Mouse (Mus musculus): ENCODE measurements around the gene Apon. TPM values are rescaled to one million over a fixed set of nuclear protein-coding genes. Genes with fewer than 3 reads are reported as not detected.
"Not testable (repeated sequence)": the region's sequence is repeated elsewhere in the genome, so short reads cannot be mapped to it uniquely, and the experiment has no call there.

Apon gene
- polyA plus RNA-seq, 1 experiment, result not detected

DNA sequence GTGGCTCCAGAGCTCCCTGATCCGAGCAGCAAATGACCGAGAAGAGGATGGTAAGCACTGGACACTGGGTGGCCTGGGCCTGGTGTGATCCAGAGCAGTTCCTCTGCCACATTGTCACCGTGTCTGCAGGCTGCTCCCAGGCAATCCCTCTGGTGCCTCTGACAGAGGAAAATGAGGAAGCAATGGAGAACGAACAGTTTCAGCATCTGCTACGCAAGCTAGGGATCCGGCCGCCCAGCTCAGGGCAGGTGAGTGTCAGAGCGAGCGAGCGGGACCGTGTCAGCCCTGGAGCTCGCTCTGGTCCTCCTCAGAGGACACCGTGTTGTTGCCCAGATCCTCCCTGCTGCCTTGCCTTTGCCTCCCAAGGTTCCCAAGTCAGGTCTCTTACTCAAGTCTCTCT, 3.3 kb upstream of the Apon start:
- TF ChIP-seq POLR2A (IDR thresholded peaks at IDR 0.05; ENCODE audit: extremely low read depth, insufficient read depth, low read length) (no peak), CTCF (IDR thresholded peaks at IDR 0.05; ENCODE audit: extremely low read depth, insufficient read depth, low read length) (no peak)
- Histone ChIP-seq H3K27ac (ENCODE audit: insufficient read depth, low read length) (no peak overlapping the region), H3K4me1 (ENCODE audit: control insufficient read depth, insufficient read depth, low read length) (no peaks in the 10 kb centered on the region), H3K4me3 (ENCODE audit: insufficient read depth, low read length) (no peak overlapping the region)

DNA sequence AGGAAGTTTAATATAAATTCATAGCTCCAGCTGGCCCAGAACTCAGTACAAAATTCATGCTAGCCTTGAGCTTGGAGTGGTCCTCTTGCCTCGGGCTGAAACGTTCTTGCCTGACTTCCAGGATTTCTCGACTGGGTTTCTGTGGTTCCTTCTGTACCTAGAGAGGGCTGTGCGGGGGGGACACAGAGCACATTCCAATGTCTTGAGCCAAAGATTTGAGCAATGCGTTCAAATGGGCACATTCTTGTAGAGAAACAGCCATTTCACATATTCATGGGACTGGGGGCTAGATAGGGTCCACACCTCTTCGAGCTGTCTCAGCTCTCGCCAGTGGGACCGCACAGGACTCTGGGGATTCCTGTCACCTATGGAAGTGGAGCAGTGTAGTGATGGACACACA, 2.0 kb downstream of the Apon start:
- Histone ChIP-seq H3K27ac (ENCODE audit: insufficient read depth, low read length) (no peak overlapping the region), H3K4me1 (ENCODE audit: control insufficient read depth, insufficient read depth, low read length) (no peaks in the 10 kb centered on the region), H3K4me3 (ENCODE audit: insufficient read depth, low read length) (no peak overlapping the region)
- no peak for TF ChIP-seq POLR2A (IDR thresholded peaks at IDR 0.05; ENCODE audit: extremely low read depth, insufficient read depth, low read length)
- TF ChIP-seq CTCF (IDR thresholded peaks at IDR 0.05; ENCODE audit: extremely low read depth, insufficient read depth, low read length), result no peak

DNA sequence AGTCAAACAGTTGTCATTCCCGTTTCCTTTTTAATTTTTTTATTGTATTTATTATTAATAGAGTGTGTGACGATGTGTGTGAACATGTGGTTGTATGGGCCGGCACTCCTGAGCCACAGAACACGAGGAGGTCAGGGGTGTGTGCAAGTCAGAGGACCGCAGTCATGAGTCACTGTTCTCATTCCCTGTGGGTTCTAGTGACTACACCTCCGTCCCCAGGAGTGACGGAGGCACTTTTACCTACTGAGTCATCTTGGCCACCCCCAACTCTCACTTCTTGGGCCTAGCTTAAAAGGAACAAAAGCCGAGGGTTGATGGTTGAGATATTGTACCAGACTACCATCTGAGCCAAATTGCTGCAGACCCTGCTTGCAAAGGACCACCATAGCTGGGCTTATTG, 2.4 kb downstream of the Apon start:
- H3K4me1 ChIP-seq (ENCODE audit: control insufficient read depth, insufficient read depth, low read length), result no peaks in the 10 kb centered on the region
- TF ChIP-seq CTCF (IDR thresholded peaks at IDR 0.05; ENCODE audit: extremely low read depth, insufficient read depth, low read length), result no peak
- no peak for TF ChIP-seq POLR2A (IDR thresholded peaks at IDR 0.05; ENCODE audit: extremely low read depth, insufficient read depth, low read length)
- no peak overlapping the region for H3K27ac ChIP-seq (ENCODE audit: insufficient read depth, low read length)
- H3K4me3 ChIP-seq (ENCODE audit: insufficient read depth, low read length), result no peak overlapping the region

DNA sequence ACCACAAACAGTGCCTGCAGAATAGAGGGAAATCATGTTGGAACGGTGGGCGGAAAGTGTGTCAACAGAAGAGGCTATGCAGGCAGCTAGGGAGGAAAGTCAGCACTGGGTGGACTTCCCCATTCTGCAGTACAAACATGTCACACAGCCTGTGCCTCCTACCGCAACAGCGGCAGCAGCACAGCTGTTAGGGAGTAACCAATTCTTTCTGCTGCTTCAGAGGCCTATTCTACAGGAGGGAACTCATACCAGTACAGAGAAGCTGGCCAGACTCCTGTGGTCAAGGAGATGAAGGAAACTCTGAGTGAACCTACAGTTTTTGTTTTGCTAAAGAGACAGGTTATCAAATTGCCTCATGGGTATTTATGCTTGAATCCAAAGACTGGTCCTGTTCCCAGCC, 5.1 kb downstream of the Apon start:
- TF ChIP-seq CTCF (IDR thresholded peaks at IDR 0.05; ENCODE audit: extremely low read depth, insufficient read depth, low read length) (no peak), POLR2A (IDR thresholded peaks at IDR 0.05; ENCODE audit: extremely low read depth, insufficient read depth, low read length) (no peak)
- Histone ChIP-seq H3K4me1 (ENCODE audit: control insufficient read depth, insufficient read depth, low read length) (no peaks in the 10 kb centered on the region), H3K27ac (ENCODE audit: insufficient read depth, low read length) (no peak overlapping the region), H3K4me3 (ENCODE audit: insufficient read depth, low read length) (no peak overlapping the region)

DNA sequence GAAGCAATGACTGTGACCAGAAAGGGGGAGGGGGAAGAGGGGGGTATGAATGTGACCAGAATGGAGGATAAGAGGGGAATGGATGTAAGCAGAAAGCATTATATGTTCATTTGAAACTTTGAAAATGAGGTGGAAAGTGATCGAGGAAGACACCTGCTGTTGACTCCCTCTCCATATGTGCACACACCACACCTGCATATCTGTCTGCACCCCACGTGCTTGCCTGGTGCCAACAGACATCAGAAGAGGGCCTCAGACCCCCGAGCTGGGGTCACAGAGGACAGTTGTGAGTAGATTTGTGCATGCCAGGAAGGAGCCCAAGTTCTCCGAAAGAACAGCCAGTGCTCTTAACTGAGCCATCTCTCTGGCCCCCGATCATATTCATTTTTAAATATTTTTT, 6.0 kb downstream of the Apon start:
- no peak overlapping the region for H3K27ac ChIP-seq (ENCODE audit: insufficient read depth, low read length)
- no peaks in the 10 kb centered on the region for H3K4me1 ChIP-seq (ENCODE audit: control insufficient read depth, insufficient read depth, low read length)
- TF ChIP-seq POLR2A (IDR thresholded peaks at IDR 0.05; ENCODE audit: extremely low read depth, insufficient read depth, low read length), result no peak
- TF ChIP-seq CTCF (IDR thresholded peaks at IDR 0.05; ENCODE audit: extremely low read depth, insufficient read depth, low read length), result no peak
- H3K4me3 ChIP-seq (ENCODE audit: insufficient read depth, low read length), result no peak overlapping the region

DNA sequence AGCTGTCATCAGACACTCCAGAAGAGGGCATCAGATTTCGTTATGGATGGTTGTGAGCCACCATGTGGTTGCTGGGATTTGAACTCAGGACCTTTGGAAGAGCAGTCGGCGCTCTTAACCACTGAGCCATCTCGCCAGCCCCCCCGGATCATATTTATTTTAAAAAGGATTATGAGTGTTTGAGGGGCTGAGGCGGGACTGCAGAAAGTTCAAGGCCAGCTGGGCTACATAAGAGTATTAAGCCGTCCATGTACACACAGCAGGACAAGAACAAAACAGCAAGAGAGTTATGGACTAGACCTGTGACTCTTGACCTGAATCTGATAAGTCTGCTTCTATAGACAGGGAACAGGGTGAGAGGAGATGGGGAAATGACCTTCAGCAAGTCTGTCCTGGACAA, 6.5 kb downstream of the Apon start:
- not testable (repeated sequence) for H3K4me3 ChIP-seq (ENCODE audit: insufficient read depth, low read length); H3K4me1 ChIP-seq (ENCODE audit: control insufficient read depth, insufficient read depth, low read length); H3K27ac ChIP-seq (ENCODE audit: insufficient read depth, low read length)

DNA sequence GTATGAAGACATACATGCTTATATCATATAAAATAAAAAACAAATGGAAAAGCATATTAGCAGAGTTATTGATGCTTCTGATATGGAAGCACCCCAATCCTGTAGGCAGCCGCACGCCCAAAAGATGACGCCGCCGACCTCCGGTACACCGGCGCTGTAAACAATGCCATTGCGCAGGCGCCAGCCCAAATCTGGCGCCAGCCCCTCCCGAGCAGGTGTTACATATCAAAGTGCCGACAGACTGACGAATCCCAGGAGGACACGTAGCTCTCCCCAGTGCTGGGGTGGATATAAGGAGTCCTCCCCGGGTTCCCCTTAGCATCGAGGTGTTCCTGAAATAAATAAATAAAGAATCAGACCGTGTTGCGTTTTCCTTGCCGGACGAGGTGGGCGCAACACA, 8.4 kb downstream of the Apon start:
- no peak for TF ChIP-seq POLR2A (IDR thresholded peaks at IDR 0.05; ENCODE audit: extremely low read depth, insufficient read depth, low read length)
- TF ChIP-seq CTCF (IDR thresholded peaks at IDR 0.05; ENCODE audit: extremely low read depth, insufficient read depth, low read length), result no peak
- H3K4me1 ChIP-seq (ENCODE audit: control insufficient read depth, insufficient read depth, low read length), result no peaks in the 10 kb centered on the region
- H3K27ac ChIP-seq (ENCODE audit: insufficient read depth, low read length), result no peak overlapping the region
- H3K4me3 ChIP-seq (ENCODE audit: insufficient read depth, low read length), result no peak overlapping the region

DNA sequence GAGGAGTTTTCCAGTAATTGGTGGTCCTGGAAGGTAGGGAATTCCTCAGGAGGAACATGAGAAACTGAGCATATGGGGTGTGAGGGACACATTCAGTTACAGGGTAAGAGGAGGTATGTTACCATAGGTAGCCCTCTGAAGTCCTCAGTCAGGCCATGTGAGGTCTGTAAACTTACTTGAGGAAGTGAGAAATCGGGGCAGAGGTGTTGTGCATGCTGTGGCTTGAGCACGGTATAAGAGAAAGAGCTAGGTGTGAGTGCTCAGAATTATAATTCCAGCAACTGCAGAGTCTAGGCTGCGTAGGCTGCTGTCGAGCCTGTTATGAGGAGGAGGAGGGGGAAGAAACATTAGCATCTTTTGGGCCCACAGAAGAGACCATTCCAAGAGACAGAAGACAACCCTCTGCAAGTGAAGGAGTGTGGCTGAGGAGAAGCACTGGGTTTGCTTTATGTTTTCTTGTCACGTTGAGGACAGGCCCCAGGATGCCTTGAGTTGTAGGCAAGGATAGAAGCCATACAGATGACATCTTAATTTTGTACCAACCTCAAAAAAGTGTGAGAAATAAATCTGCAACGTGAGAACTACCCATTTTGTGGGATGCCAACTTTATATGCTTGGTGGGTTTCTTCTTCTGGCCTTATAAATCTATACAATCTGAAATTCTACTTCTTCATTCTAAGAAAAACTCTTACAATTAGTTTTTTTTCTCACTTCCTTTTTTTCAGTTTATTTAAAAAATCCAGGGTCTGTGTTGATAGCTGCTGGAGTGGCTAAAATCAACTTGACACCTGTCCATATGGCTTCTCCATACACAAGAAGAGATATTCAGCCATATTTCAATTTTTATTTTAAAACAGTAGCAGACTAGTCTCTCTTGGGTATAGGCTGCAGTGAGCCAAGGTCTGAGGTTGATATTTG, 9.8 kb downstream of the Apon start:
- TF ChIP-seq CTCF (IDR thresholded peaks at IDR 0.05; ENCODE audit: extremely low read depth, insufficient read depth, low read length) (no peak), POLR2A (IDR thresholded peaks at IDR 0.05; ENCODE audit: extremely low read depth, insufficient read depth, low read length) (no peak)
- Histone ChIP-seq H3K27ac (ENCODE audit: insufficient read depth, low read length) (no peak overlapping the region), H3K4me3 (ENCODE audit: insufficient read depth, low read length) (no peak overlapping the region), H3K4me1 (ENCODE audit: control insufficient read depth, insufficient read depth, low read length) (no peaks in the 10 kb centered on the region)

DNA sequence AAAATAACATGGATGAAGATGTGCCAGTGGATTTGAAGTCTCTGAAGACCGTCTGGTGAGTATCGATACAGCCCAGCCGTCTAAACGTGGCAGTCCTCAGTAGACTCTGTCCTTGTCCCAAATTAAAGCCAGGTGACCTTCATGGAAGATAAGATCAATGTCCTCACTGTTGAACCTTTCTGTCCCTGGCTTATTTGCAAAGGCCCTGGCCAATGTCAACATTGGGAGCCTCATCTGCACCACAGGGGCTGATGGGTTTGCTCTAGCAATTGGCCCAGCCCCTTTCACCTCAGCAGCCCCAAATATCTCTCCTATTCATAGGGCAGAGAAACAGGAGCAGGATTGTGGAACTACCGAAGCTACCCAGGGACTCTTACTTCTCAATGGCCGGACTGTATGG, 14.5 kb downstream of the Apon start, which contains the start of gene Apof:
TSS of gene Apof (plus strand) at position 301 of the 400 bp plus-strand sequence.
- Histone ChIP-seq H3K4me3 (ENCODE audit: insufficient read depth, low read length) (no peak within 1 kb of the TSS), H3K27ac (ENCODE audit: insufficient read depth, low read length) (no peak within 1 kb of the TSS), H3K4me1 (ENCODE audit: control insufficient read depth, insufficient read depth, low read length) (0 out of 2 replicates have a peak, but pooled peaks cover 1% of the 10 kb centered on the region)
- TF ChIP-seq POLR2A (IDR thresholded peaks at IDR 0.05; ENCODE audit: extremely low read depth, insufficient read depth, low read length) (no peak), CTCF (IDR thresholded peaks at IDR 0.05; ENCODE audit: extremely low read depth, insufficient read depth, low read length) (no peak)

DNA sequence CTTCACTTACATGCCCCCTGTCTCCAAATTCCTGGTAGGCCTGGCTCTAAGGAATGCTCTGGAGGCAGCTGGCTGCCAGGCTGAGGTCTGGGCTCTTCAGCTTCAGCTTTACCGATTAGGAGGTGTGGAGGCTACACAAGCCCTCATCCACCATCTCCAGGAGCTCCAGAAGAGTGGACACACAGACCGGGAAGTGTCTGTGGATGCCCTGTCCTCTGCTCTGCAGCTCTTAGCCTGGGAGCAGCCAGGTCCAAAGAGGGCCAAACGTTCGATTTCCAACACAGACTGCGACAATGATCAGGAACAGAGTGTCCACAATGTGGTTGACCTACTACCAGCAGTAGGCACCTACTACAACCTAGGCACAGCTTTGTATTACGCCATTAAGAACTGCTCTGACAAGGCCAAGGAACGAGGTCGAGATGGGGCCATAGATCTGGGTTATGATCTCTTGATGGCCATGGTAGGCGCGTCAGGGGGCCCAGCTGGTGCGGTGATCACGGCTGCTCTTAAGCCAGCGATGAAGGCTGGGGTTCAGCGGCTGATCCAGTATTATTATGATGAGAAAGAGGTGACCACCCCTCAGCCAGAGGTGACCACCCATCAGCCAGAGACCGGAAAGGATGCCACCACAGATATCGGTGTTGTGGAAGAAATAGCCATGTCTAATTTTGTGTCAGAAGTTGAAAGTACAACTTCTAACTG, 15.5 kb downstream of the Apon start:
- TF ChIP-seq CTCF (IDR thresholded peaks at IDR 0.05; ENCODE audit: extremely low read depth, insufficient read depth, low read length) (no peak), POLR2A (IDR thresholded peaks at IDR 0.05; ENCODE audit: extremely low read depth, insufficient read depth, low read length) (no peak)
- Histone ChIP-seq H3K4me3 (ENCODE audit: insufficient read depth, low read length) (no peak overlapping the region; the same call in 1 of the 2 replicates), H3K27ac (ENCODE audit: insufficient read depth, low read length) (no peak overlapping the region), H3K4me1 (ENCODE audit: control insufficient read depth, insufficient read depth, low read length) (0 out of 2 replicates have a peak, but pooled peaks cover 1% of the 10 kb centered on the region)
